Mouse (Mus musculus): ENCODE measurements at regions not wholly inside any gene's neighbourhood (a gene's known extent, or its start where the extent isn't known, plus 50 kb on each side); places are given as distances from the start of the nearest gene placed in this dataset.

GRCm38 (mm10) chr13:78998855-78999254, 799.3 kb upstream of the Nr2f1 start:
- DNase-seq (ENCODE audit: low read depth, low spot score) (no peak), ATAC-seq (no peak)
- no peaks in the 10 kb centered on the region for H3K27me3 ChIP-seq
- CTCF ChIA-PET, result no interaction called here
- TF ChIP-seq CTCF (IDR thresholded peaks at IDR 0.05), result no peak
- in situ Hi-C loops (cut with MboI; ENCODE audit: low pct_unique_long_range_greater_than_20kb), result no loop called here
- POLR2A ChIA-PET, result no interaction called here

GRCm38 (mm10) chr13:78992326-78992725, 792.8 kb upstream of the Nr2f1 start:
- in situ Hi-C loops (cut with MboI; ENCODE audit: low pct_unique_long_range_greater_than_20kb), result no loop called here
- CTCF ChIA-PET, result interaction anchor here (1.6 kb wide), 1 partner anchor 9 kb away, joined by 3 read pairs; no protein-coding TSS in a partner anchor
- no peak for ATAC-seq
- TF ChIP-seq CTCF (IDR thresholded peaks at IDR 0.05), result no peak
- no peaks in the 10 kb centered on the region for H3K27me3 ChIP-seq
- POLR2A ChIA-PET, result no interaction called here
- DNase-seq (ENCODE audit: low read depth, low spot score), result no peak

GRCm38 (mm10) chr13:78985921-78986320, 786.4 kb upstream of the Nr2f1 start:
- DNase-seq (ENCODE audit: low read depth, low spot score) (no peak), ATAC-seq (no peak)
- CTCF ChIA-PET, result no interaction called here
- in situ Hi-C loops (cut with MboI; ENCODE audit: low pct_unique_long_range_greater_than_20kb), result no loop called here
- no peaks in the 10 kb centered on the region for H3K27me3 ChIP-seq
- no peak for TF ChIP-seq CTCF (IDR thresholded peaks at IDR 0.05)
- POLR2A ChIA-PET, result no interaction called here

GRCm38 (mm10) chr13:78977224-78977780, 777.7 kb upstream of the Nr2f1 start:
- in situ Hi-C loops (cut with MboI; ENCODE audit: low pct_unique_long_range_greater_than_20kb), result no loop called here
- POLR2A ChIA-PET, result no interaction called here
- no peaks in the 10 kb centered on the region for H3K27me3 ChIP-seq
- ATAC-seq (no peak), DNase-seq (ENCODE audit: low read depth, low spot score) (no peak)
- TF ChIP-seq CTCF (IDR thresholded peaks at IDR 0.05), result no peak
- CTCF ChIA-PET, result no interaction called here

- ChIA-PET POLR2A (no interaction called here), CTCF (no interaction called here)
- in situ Hi-C loops (cut with MboI; ENCODE audit: low pct_unique_long_range_greater_than_20kb), result no loop called here
- TF ChIP-seq CTCF (IDR thresholded peaks at IDR 0.05), result no peak
- no peaks in the 10 kb centered on the region for H3K27me3 ChIP-seq
- ATAC-seq (no peak), DNase-seq (ENCODE audit: low read depth, low spot score) (no peak)
Measured at GRCm38 (mm10) chr13:78938351-78938741, 738.8 kb upstream of the Nr2f1 start.

- no peak for ATAC-seq
- no peak for TF ChIP-seq CTCF (IDR thresholded peaks at IDR 0.05)
- CTCF ChIA-PET, result no interaction called here
- no peaks in the 10 kb centered on the region for H3K27me3 ChIP-seq
- in situ Hi-C loops (cut with MboI; ENCODE audit: low pct_unique_long_range_greater_than_20kb), result no loop called here
- no peak for DNase-seq (ENCODE audit: low read depth, low spot score)
- POLR2A ChIA-PET, result no interaction called here
Measured at GRCm38 (mm10) chr13:78937389-78938350, 738.1 kb upstream of the Nr2f1 start.

- ChIA-PET CTCF (interaction anchor here (0.7 kb wide), 1 partner anchor 9 kb away, joined by 3 read pairs; no protein-coding TSS in a partner anchor), POLR2A (no interaction called here)
- no peaks in the 10 kb centered on the region for H3K27me3 ChIP-seq
- in situ Hi-C loops (cut with MboI; ENCODE audit: low pct_unique_long_range_greater_than_20kb), result no loop called here
- TF ChIP-seq CTCF (IDR thresholded peaks at IDR 0.05), result no peak
- ATAC-seq, result no peak
- DNase-seq (ENCODE audit: low read depth, low spot score), result no peak
Measured at GRCm38 (mm10) chr13:78935990-78936650, 736.6 kb upstream of the Nr2f1 start.

GRCm38 (mm10) chr13:78928347-78928746, 728.8 kb upstream of the Nr2f1 start:
- ChIA-PET POLR2A (no interaction called here), CTCF (no interaction called here)
- no peak for TF ChIP-seq CTCF (IDR thresholded peaks at IDR 0.05)
- DNase-seq (ENCODE audit: low read depth, low spot score) (no peak), ATAC-seq (no peak)
- no peaks in the 10 kb centered on the region for H3K27me3 ChIP-seq
- in situ Hi-C loops (cut with MboI; ENCODE audit: low pct_unique_long_range_greater_than_20kb), result no loop called here

- POLR2A ChIA-PET, result no interaction called here
- TF ChIP-seq CTCF (IDR thresholded peaks at IDR 0.05), result no peak
- CTCF ChIA-PET, result no interaction called here
- DNase-seq (ENCODE audit: low read depth, low spot score) (no peak), ATAC-seq (no peak)
- no peaks in the 10 kb centered on the region for H3K27me3 ChIP-seq
- in situ Hi-C loops (cut with MboI; ENCODE audit: low pct_unique_long_range_greater_than_20kb), result no loop called here
Measured at GRCm38 (mm10) chr13:78920802-78921201, 721.2 kb upstream of the Nr2f1 start.

- in situ Hi-C loops (cut with MboI; ENCODE audit: low pct_unique_long_range_greater_than_20kb), result no loop called here
- POLR2A ChIA-PET, result no interaction called here
Measured at GRCm38 (mm10) chr13:78909839-78910238, 710.3 kb upstream of the Nr2f1 start.

GRCm38 (mm10) chr13:78904102-78904501, 704.5 kb upstream of the Nr2f1 start:
- ATAC-seq (no peak), DNase-seq (ENCODE audit: low read depth, low spot score) (no peak)
- H3K27me3 ChIP-seq, result no peaks in the 10 kb centered on the region
- in situ Hi-C loops (cut with MboI; ENCODE audit: low pct_unique_long_range_greater_than_20kb), result no loop called here
- TF ChIP-seq CTCF (IDR thresholded peaks at IDR 0.05), result no peak
- ChIA-PET CTCF (no interaction called here), POLR2A (no interaction called here)

More at GRCm38 (mm10) chr13:78909839-78910238, 710.3 kb upstream of the Nr2f1 start:
- CTCF ChIA-PET, result no interaction called here
- no peak for ATAC-seq
- no peak for TF ChIP-seq CTCF (IDR thresholded peaks at IDR 0.05)
- H3K27me3 ChIP-seq, result no peaks in the 10 kb centered on the region
- DNase-seq (ENCODE audit: low read depth, low spot score), result no peak

Measured in Patski (cell line).